Mouse (Mus musculus): ENCODE measurements around the gene Gm3336. TPM values are rescaled to one million over a fixed set of nuclear protein-coding genes. Genes with fewer than 3 reads are reported as not detected.
A peak's percentile ranks its signal among the peaks of the same experiment; 100 is the strongest.

Gm3336 gene
- polyA plus RNA-seq, 1 experiment from 2014 or later = not detected

- Histone ChIP-seq H3K4me2 (ENCODE audit: low read depth, low read length) (no peak overlapping the region), H3K9ac (replicated peaks; ENCODE audit: low read length) (no peak overlapping the region), H3K27ac (replicated peaks; ENCODE audit: low read depth, low read length) (no peak overlapping the region), H3K9me3 (replicated peaks; ENCODE audit: control insufficient read depth, low read length) (no peaks in the 10 kb centered on the region), H3K4me1 (ENCODE audit: control insufficient read depth, insufficient read depth, low read length) (peaks cover 4% of the 10 kb centered on the region), H3K27me3 (ENCODE audit: control insufficient read depth, insufficient read depth, low read length) (no peaks in the 10 kb centered on the region), H3K4me3 (ENCODE audit: low read depth, low read length) (no peak overlapping the region), H3K36me3 (replicated peaks; ENCODE audit: control insufficient read depth, insufficient read depth, low read depth, low read length) (no peaks in the 10 kb centered on the region)
- ATAC-seq (replicated peaks; ENCODE audit: insufficient number of reproducible peaks, low FRiP score, low TSS enrichment, low read depth) = no peak
- WGBS = 90% methylated on average over 15 of the region's 15 CpGs
- DNase-seq (ENCODE audit: low spot score) = no peak
These were observed 40.8 kb upstream of the Gm3336 start for GRCm38 (mm10) chr8:70677451-70678080.

GRCm38 (mm10) chr8:70678679-70679078 is 39.7 kb upstream of the Gm3336 start:
- ATAC-seq (replicated peaks; ENCODE audit: insufficient number of reproducible peaks, low FRiP score, low TSS enrichment, low read depth) (no peak), DNase-seq (ENCODE audit: low spot score) (no peak)
- Histone ChIP-seq H3K9me3 (replicated peaks; ENCODE audit: control insufficient read depth, low read length) (no peaks in the 10 kb centered on the region), H3K36me3 (replicated peaks; ENCODE audit: control insufficient read depth, insufficient read depth, low read depth, low read length) (no peaks in the 10 kb centered on the region), H3K9ac (replicated peaks; ENCODE audit: low read length) (no peak overlapping the region), H3K27ac (replicated peaks; ENCODE audit: low read depth, low read length) (no peak overlapping the region), H3K4me2 (ENCODE audit: low read depth, low read length) (no peak overlapping the region), H3K4me3 (ENCODE audit: low read depth, low read length) (no peak overlapping the region), H3K4me1 (ENCODE audit: control insufficient read depth, insufficient read depth, low read length) (peaks cover 4% of the 10 kb centered on the region), H3K27me3 (ENCODE audit: control insufficient read depth, insufficient read depth, low read length) (no peaks in the 10 kb centered on the region)

- DNase-seq (ENCODE audit: low spot score) (no peak), ATAC-seq (replicated peaks; ENCODE audit: insufficient number of reproducible peaks, low FRiP score, low TSS enrichment, low read depth) (no peak)
- H3K36me3 ChIP-seq (replicated peaks; ENCODE audit: control insufficient read depth, insufficient read depth, low read depth, low read length) = no peaks in the 10 kb centered on the region
- no peak overlapping the region for H3K27ac ChIP-seq (replicated peaks; ENCODE audit: low read depth, low read length)
- peaks cover 4% of the 10 kb centered on the region for H3K4me1 ChIP-seq (ENCODE audit: control insufficient read depth, insufficient read depth, low read length)
- no peak overlapping the region for H3K4me2 ChIP-seq (ENCODE audit: low read depth, low read length)
- no peak overlapping the region for H3K9ac ChIP-seq (replicated peaks; ENCODE audit: low read length)
- 87% methylated on average over 4 of the region's 4 CpGs for WGBS
- H3K9me3 ChIP-seq (replicated peaks; ENCODE audit: control insufficient read depth, low read length) = no peaks in the 10 kb centered on the region
- no peak overlapping the region for H3K4me3 ChIP-seq (ENCODE audit: low read depth, low read length)
- no peaks in the 10 kb centered on the region for H3K27me3 ChIP-seq (ENCODE audit: control insufficient read depth, insufficient read depth, low read length)
These were observed 38.9 kb upstream of the Gm3336 start for GRCm38 (mm10) chr8:70679404-70679803.

GRCm38 (mm10) chr8:70680039-70680438 is 38.3 kb upstream of the Gm3336 start:
- no peak overlapping the region for H3K27ac ChIP-seq (replicated peaks; ENCODE audit: low read depth, low read length)
- H3K36me3 ChIP-seq (replicated peaks; ENCODE audit: control insufficient read depth, insufficient read depth, low read depth, low read length) = no peaks in the 10 kb centered on the region
- no peak overlapping the region for H3K4me3 ChIP-seq (ENCODE audit: low read depth, low read length)
- H3K4me2 ChIP-seq (ENCODE audit: low read depth, low read length) = no peak overlapping the region
- peaks cover 4% of the 10 kb centered on the region for H3K4me1 ChIP-seq (ENCODE audit: control insufficient read depth, insufficient read depth, low read length)
- no peaks in the 10 kb centered on the region for H3K9me3 ChIP-seq (replicated peaks; ENCODE audit: control insufficient read depth, low read length)
- H3K27me3 ChIP-seq (ENCODE audit: control insufficient read depth, insufficient read depth, low read length) = no peaks in the 10 kb centered on the region
- ATAC-seq (replicated peaks; ENCODE audit: insufficient number of reproducible peaks, low FRiP score, low TSS enrichment, low read depth) = no peak
- H3K9ac ChIP-seq (replicated peaks; ENCODE audit: low read length) = peak overlapping the region; percentile 18; the same call in 1 of the 2 replicates
- 86% methylated on average over 3 of the region's 3 CpGs for WGBS
- DNase-seq (ENCODE audit: low spot score) = no peak

- Histone ChIP-seq H3K9ac (replicated peaks; ENCODE audit: low read length) (no peak overlapping the region), H3K4me2 (ENCODE audit: low read depth, low read length) (no peak overlapping the region), H3K27ac (replicated peaks; ENCODE audit: low read depth, low read length) (no peak overlapping the region), H3K27me3 (ENCODE audit: control insufficient read depth, insufficient read depth, low read length) (no peaks in the 10 kb centered on the region), H3K4me1 (ENCODE audit: control insufficient read depth, insufficient read depth, low read length) (peaks cover 4% of the 10 kb centered on the region), H3K4me3 (ENCODE audit: low read depth, low read length) (no peak overlapping the region), H3K9me3 (replicated peaks; ENCODE audit: control insufficient read depth, low read length) (no peaks in the 10 kb centered on the region), H3K36me3 (replicated peaks; ENCODE audit: control insufficient read depth, insufficient read depth, low read depth, low read length) (no peaks in the 10 kb centered on the region)
- ATAC-seq (replicated peaks; ENCODE audit: insufficient number of reproducible peaks, low FRiP score, low TSS enrichment, low read depth) (no peak), DNase-seq (ENCODE audit: low spot score) (no peak)
- WGBS = 77% methylated on average over 3 of the region's 3 CpGs
These were observed 36.9 kb upstream of the Gm3336 start for GRCm38 (mm10) chr8:70681410-70681809.

- ATAC-seq (replicated peaks; ENCODE audit: insufficient number of reproducible peaks, low FRiP score, low TSS enrichment, low read depth) = no peak
- no peak overlapping the region for H3K4me3 ChIP-seq (ENCODE audit: low read depth, low read length)
These were observed 36.1 kb upstream of the Gm3336 start for GRCm38 (mm10) chr8:70682193-70682592.

GRCm38 (mm10) chr8:70682692-70683091 is 35.7 kb upstream of the Gm3336 start:
- no peaks in the 10 kb centered on the region for H3K27me3 ChIP-seq (ENCODE audit: control insufficient read depth, insufficient read depth, low read length)
- WGBS = 63% methylated on average over 3 of the region's 3 CpGs
- no peaks in the 10 kb centered on the region for H3K36me3 ChIP-seq (replicated peaks; ENCODE audit: control insufficient read depth, insufficient read depth, low read depth, low read length)
- H3K4me2 ChIP-seq (ENCODE audit: low read depth, low read length) = no peak overlapping the region; the same call in 1 of the 2 replicates
- no peak overlapping the region for H3K4me3 ChIP-seq (ENCODE audit: low read depth, low read length)
- DNase-seq (ENCODE audit: low spot score) (no peak), ATAC-seq (replicated peaks; ENCODE audit: insufficient number of reproducible peaks, low FRiP score, low TSS enrichment, low read depth) (no peak)
- no peak overlapping the region for H3K27ac ChIP-seq (replicated peaks; ENCODE audit: low read depth, low read length)
- H3K9me3 ChIP-seq (replicated peaks; ENCODE audit: control insufficient read depth, low read length) = no peaks in the 10 kb centered on the region
- peak overlapping the region; percentile 43 for H3K9ac ChIP-seq (replicated peaks; ENCODE audit: low read length)
- peaks cover 4% of the 10 kb centered on the region for H3K4me1 ChIP-seq (ENCODE audit: control insufficient read depth, insufficient read depth, low read length)

More at GRCm38 (mm10) chr8:70682193-70682592, 36.1 kb upstream of the Gm3336 start:
- Histone ChIP-seq H3K27ac (replicated peaks; ENCODE audit: low read depth, low read length) (no peak overlapping the region), H3K36me3 (replicated peaks; ENCODE audit: control insufficient read depth, insufficient read depth, low read depth, low read length) (no peaks in the 10 kb centered on the region), H3K27me3 (ENCODE audit: control insufficient read depth, insufficient read depth, low read length) (no peaks in the 10 kb centered on the region), H3K9me3 (replicated peaks; ENCODE audit: control insufficient read depth, low read length) (no peaks in the 10 kb centered on the region), H3K4me1 (ENCODE audit: control insufficient read depth, insufficient read depth, low read length) (peaks cover 4% of the 10 kb centered on the region), H3K4me2 (ENCODE audit: low read depth, low read length) (peak overlapping the region; percentile 19), H3K9ac (replicated peaks; ENCODE audit: low read length) (peak overlapping the region; percentile 43)
- DNase-seq (ENCODE audit: low spot score) = peak; percentile 59
- 11% methylated on average over 18 of the region's 19 CpGs for WGBS

GRCm38 (mm10) chr8:70684291-70684690 is 34.1 kb upstream of the Gm3336 start:
- Histone ChIP-seq H3K4me3 (ENCODE audit: low read depth, low read length) (no peak overlapping the region), H3K27ac (replicated peaks; ENCODE audit: low read depth, low read length) (no peak overlapping the region), H3K4me1 (ENCODE audit: control insufficient read depth, insufficient read depth, low read length) (peaks cover 4% of the 10 kb centered on the region), H3K27me3 (ENCODE audit: control insufficient read depth, insufficient read depth, low read length) (no peaks in the 10 kb centered on the region), H3K9ac (replicated peaks; ENCODE audit: low read length) (no peak overlapping the region), H3K4me2 (ENCODE audit: low read depth, low read length) (no peak overlapping the region), H3K9me3 (replicated peaks; ENCODE audit: control insufficient read depth, low read length) (no peaks in the 10 kb centered on the region), H3K36me3 (replicated peaks; ENCODE audit: control insufficient read depth, insufficient read depth, low read depth, low read length) (no peaks in the 10 kb centered on the region)
- DNase-seq (ENCODE audit: low spot score) (no peak), ATAC-seq (replicated peaks; ENCODE audit: insufficient number of reproducible peaks, low FRiP score, low TSS enrichment, low read depth) (peak; percentile 7; the same call in 1 of the 2 replicates)
- WGBS = 45% methylated on average over 7 of the region's 7 CpGs
